Mouse (Mus musculus) CD4-positive naive resting alpha-beta T cell, adult 76 days (primary cell): ENCODE data around the gene Vmn1r194. TPM values are rescaled to one million over a fixed set of nuclear protein-coding genes. Genes with fewer than 3 reads are reported as not detected.

Experiments used
- total RNA-seq: library from RNA; stranded (reverse); gene quantifications from one replicate; pipeline ENCODE4 v1.2.4, GENCODE M21; 2023

Gene Vmn1r194
- total RNA-seq = not detected

DNA sequence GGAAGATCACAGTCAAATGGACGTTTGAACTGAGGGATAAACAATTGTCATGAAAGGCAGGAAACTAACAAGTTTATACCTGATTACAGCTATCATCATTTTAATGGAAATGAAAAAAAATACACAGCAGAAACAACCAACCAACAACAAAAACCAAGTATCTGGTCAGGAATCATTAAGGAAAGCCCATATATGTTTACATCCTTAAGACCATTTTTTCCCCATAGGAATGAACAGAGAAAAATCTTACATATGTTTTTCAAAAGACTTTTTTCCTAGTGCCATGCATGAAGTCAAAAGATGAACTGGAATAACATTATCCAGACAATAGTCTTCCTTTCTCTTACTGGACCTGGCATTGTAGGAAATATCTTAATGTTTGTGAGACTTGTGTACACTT is at the start of gene Vmn1r194:
TSS of gene Vmn1r194 (plus strand) at position 301 of the 400 bp plus-strand sequence.

DNA sequence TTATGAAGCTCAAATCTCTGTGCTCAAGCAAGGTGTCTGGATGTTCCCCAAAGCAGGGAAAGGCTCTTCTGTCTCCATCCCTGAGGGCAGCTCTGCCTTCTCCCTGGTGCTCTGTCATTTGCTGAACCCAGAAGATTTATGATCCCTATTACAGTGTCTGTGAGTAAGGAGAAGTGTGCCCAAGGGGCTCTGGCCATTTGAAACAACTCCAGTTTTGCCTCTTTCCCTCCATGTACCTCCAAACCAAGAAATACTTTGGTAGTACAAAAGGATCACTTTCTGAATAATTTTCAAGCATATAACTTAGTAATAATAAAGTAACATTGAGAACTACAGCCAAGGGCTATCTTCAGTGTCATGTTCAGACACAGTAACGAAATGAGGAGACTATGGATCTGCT is 21.0 kb upstream of the Vmn1r194 start, which contains the start of gene Vmn1r193:
TSS of gene Vmn1r193 (minus strand) at position 101 of the 400 bp plus-strand sequence.

DNA sequence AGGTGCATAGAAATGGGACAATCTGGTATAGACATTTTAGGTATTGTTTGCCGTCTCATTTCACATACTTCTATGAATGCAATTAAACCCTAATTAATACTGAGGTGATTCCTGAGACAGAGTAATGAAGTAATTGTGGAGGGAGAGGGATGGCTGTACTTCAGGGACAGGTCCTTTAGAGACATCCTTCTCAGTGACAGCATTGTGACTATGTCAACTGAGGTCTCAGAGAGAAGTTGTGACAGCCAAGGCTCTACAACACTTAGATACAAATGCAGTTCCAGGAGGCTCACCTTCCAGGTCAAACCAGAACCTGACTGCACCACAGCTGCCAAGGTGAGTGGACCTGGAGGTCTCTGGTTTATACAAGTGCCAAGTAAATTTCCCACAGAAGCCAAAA is 26.2 kb downstream of the Vmn1r194 start, which contains the start of gene Vmn1r195:
TSS of gene Vmn1r195 (plus strand) at position 301 of the 400 bp plus-strand sequence.

DNA sequence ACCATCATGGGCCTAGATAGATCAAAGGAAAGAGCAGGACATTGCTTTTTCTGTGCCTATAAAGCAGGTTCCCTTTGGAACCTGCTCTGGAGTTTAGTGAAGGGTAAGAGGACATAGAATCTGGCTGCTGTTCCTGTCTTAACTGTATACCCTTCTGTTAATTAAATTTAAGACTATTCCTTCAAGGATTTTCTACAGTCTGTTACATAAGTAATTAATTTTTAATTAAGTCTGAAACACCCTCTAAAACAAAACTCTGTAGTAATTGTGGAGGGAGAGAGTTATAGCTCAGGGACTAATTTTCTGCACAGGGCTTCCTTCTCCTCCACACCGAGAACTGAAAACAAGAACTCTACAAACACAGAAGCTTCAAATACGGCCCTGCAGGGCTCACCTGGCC is 45.6 kb downstream of the Vmn1r194 start, which contains the start of gene Vmn1r196:
TSS of gene Vmn1r196 (plus strand) at position 301 of the 400 bp plus-strand sequence.

Other genes starting within 250 kb of the Vmn1r194 start
- gene Prss16, start 234.5 kb upstream of the Vmn1r194 start, total RNA-seq = 0.53 TPM
- gene Hist1h2ah, start 208.6 kb upstream of the Vmn1r194 start, total RNA-seq = 27.0 TPM
- 29.9 TPM for gene Hist1h2bk, start 208.3 kb upstream of the Vmn1r194 start, total RNA-seq
- gene Hist1h4i, start 202.9 kb upstream of the Vmn1r194 start, total RNA-seq = 44.4 TPM
- gene Hist1h2ag, start 201.3 kb upstream of the Vmn1r194 start, total RNA-seq = 28.7 TPM
- 24.6 TPM for gene Hist1h2bj, start 201.0 kb upstream of the Vmn1r194 start, total RNA-seq
- gene Vmn1r188, start 159.8 kb upstream of the Vmn1r194 start, total RNA-seq = not detected
- not detected for gene Vmn1r189, start 138.4 kb upstream of the Vmn1r194 start, total RNA-seq
- not detected for gene Vmn1r191, start 60.2 kb upstream of the Vmn1r194 start, total RNA-seq
- gene Vmn1r192, start 53.1 kb upstream of the Vmn1r194 start, total RNA-seq = not detected
- gene Vmn1r193, start 21.1 kb upstream of the Vmn1r194 start, total RNA-seq = not detected
- not detected for gene Vmn1r195, start 26.3 kb downstream of the Vmn1r194 start, total RNA-seq
- gene Vmn1r196, start 45.7 kb downstream of the Vmn1r194 start, total RNA-seq = not detected
- not detected for gene Vmn1r197, start 80.4 kb downstream of the Vmn1r194 start, total RNA-seq
- gene Vmn1r198, start 106.1 kb downstream of the Vmn1r194 start, total RNA-seq = not detected
- not detected for gene Vmn1r199, start 135.6 kb downstream of the Vmn1r194 start, total RNA-seq
- gene Vmn1r200, start 146.2 kb downstream of the Vmn1r194 start, total RNA-seq = not detected
- not detected for gene Vmn1r201, start 227.7 kb downstream of the Vmn1r194 start, total RNA-seq